In genomic region chr12:76102621-76103020, GRCm38 (mm10) we compare ENCODE assay signal across 13 mouse cellular contexts.
DNase-seq lines count a peak whose midpoint lies in the region; ATAC-seq lines count a peak whose summit lies in the region.
"Had no signal": no experiment of that assay in that cellular context is flagged by ENCODE, and none has a peak within 500 bp of the region (broad histone marks: within the 10 kb centered on the region; RNA-seq: fewer than 3 reads in every experiment).

No protein-coding gene starts in this region.

- no peak for DNase-seq in frontal cortex, postnatal 14 days (ENCODE audit: low spot score in 2 of 2)
- DNase-seq in right cerebral cortex, adult 18-20 months = peak; percentile 60
- no peak for DNase-seq in right cerebral cortex, postnatal 36 days (ENCODE audit: low spot score in 2 of 2)
- peak; percentile 77 to 80 for DNase-seq in cerebellum, postnatal 36 days
- no peak for DNase-seq in testis, postnatal 10 days (ENCODE audit: low spot score)
- DNase-seq in spleen, postnatal 36 days (ENCODE audit: low spot score in 2 of 2) = no peak
- no peak for DNase-seq in natural killer cell, adult 2 months (ENCODE audit: low spot score in 2 of 2)
- DNase-seq: adrenal gland, adult 2 months; heart, postnatal 14 days; kidney, adult 9 months; liver; lung, adult 2 months had no signal

- ATAC-seq in frontal cortex, adult (ENCODE audit: low TSS enrichment) = peak; percentile 76

Comparison
In these comparisons a context has a peak if more than half of its experiments do, and no peak if none do; other contexts are left out.
1. DNase-seq: peak in right cerebral cortex, adult 18-20 months (single experiment) and cerebellum, postnatal 36 days (2 of 2); none in frontal cortex, postnatal 14 days (0 of 2), right cerebral cortex, postnatal 36 days (0 of 2), testis, postnatal 10 days (single experiment), spleen, postnatal 36 days (0 of 2) and natural killer cell, adult 2 months (0 of 2).